Mouse (Mus musculus): ENCODE measurements around the gene Mxi1.
"Not testable (repeated sequence)": the region's sequence is repeated elsewhere in the genome, so short reads cannot be mapped to it uniquely, and the experiment has no call there.

The Mxi1 gene

DNA sequence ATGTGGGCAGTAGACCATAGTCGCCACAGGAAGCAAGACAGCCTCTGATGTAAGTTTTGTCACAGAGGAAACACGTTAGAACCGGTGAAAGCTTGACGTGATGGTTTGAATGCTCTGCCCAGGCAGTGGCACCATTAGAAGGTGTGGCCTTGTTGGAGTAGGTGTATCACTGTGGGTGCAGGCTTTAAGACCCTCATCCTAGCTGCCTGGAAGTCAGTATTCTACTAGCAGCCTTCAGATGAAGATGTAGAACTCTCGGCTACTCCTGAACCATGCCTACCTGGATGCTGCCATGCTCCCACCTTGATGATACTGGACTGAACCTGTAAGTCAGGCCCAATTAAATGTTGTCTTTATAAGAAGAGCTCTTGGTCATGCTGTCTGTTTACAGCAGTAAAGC lies 85.5 kb downstream of the Mxi1 start:
- not testable (repeated sequence) for DNase-seq (ENCODE audit: low read depth, low spot score)

DNA sequence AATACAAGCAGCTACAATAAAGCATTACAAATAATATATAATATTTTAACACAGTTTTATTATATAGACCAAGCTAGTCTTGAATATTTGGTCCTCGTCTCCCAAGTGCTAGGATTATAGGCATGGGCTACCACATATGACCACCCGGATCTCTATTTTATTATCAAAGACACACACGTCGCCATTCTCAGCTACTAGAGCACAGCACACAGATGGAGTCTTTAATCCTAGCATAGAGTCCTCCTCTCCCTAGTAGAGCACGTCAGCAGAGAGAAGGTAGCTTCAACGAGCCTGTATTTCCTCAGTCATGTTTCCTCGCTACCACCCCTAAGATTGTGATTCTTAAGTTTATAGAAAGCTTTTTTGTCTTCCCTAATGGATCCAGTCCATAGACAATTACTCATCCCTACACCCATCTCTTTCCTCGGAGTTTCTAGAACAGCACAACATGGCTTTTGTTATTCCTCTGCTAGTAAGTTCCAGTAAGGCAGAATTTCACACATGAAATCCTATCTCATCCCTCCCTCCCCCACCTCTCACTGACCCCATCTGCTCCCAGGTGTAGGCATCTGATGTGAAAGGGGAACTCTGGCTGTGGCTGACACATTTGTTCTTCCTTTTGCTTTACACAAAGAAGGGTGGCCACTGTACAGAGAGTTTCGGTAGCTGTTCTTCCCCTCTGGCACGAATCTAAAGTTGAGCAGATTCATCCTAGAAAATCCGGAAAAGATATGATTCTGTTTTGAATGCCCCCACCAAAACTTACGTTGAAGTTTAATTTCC lies 87.3 kb downstream of the Mxi1 start:
- no peak for DNase-seq (ENCODE audit: low read depth, low spot score)

DNA sequence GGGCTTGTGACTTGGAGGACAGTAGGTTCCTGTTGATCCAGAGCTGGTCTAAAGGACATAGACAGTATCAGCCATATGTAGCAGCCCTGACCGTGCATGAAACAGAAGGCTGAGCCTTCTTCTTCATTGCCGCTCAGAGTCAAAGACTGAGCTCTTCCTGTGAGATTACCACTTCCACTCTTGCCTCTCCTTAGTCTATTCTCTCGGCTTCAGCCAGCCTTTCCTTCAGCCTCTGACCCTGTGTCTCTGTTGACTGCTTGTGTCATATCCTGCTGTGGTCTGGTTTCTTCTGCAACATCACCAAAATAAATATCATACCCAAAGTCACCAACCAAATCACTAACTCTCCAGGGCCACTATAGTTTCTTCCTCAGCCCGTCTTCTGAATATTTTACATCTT lies 88.9 kb downstream of the Mxi1 start:
- DNase-seq (ENCODE audit: low read depth, low spot score): no peak

GRCm38 (mm10) chr19:53400332-53401110 lies 90.2 kb downstream of the Mxi1 start:
- no peak for DNase-seq (ENCODE audit: low read depth, low spot score)

DNA sequence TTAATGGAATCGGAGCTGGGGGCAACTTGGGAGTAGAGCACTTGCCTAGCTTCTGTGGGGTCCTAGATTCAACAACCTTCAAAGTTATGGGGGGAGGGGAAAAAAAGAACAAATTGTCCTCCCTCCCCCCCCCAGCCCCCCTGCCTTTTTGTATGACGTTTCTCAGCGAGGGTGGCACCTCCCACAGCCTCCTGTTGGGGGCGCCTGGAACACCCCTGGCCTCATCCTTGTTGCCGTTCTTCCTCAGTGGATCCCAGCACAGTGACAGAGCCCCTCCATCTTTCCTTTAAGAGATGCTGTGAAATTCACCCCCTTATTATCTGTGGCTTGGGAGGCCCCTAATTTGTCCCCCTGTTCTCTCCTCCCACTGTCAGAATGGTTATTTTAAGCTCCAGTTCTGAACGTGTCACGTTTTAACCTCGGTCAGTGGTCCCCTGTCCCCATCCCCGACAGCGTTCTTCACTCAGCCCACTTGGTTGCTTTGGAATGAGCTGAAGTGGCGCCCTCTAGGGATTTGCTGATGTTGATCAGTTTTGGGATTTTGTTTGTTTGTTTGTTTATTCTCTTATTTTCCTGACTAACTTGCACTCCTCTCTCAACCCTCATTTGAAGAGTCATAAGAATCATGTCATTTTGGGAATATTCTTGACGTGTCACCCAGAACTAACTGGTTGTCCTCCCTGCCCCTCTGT lies 92.6 kb downstream of the Mxi1 start:
- peak; percentile 56 for DNase-seq (ENCODE audit: low read depth, low spot score)

GRCm38 (mm10) chr19:53404219-53404836 lies 94.0 kb downstream of the Mxi1 start:
- no peak for DNase-seq (ENCODE audit: low read depth, low spot score)

DNA sequence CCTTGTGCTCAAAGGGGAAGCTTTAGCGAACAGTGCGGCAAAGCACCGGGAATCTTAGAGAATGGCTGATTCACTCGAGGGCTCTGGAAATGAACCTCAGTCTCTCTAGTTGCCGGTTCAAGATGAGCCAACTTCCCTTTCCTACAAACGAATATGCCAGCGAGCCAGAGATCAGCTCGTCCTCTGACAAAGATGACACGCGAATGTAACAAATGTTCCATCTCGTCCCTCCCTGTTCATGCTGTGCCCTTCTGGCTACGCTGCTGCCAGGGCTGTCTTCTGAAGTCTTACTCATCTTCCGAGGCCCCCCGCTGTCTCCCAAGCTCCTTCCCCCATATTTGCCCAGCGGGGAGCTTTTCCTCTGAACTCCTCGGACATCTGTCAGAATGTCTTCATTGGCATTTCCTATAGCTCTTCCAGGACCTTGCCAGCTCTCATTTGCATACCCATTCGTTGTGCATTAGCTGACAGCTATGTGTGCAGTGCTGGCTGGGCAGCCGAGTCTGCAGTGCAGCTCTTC lies 94.6 kb downstream of the Mxi1 start:
- DNase-seq (ENCODE audit: low read depth, low spot score): peak; percentile 71

DNA sequence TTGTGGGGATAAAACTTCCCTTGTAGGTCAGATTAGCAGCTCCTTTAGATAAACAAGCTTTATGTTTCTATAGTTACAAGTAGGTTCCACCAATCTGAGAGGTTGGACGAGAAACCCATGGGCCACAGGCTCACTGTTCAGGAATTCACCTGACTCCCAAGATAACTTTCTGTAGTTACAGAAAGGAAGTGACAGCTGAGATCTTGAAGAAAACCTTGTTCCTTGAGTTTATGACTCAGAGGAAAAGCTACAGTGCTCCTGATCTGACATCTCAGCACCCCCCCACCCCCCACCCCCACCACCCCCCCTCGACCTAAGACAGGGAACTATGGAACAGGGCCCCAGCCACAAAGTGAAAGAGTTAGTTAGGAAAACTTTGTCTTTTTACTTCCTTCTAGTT lies 95.5 kb downstream of the Mxi1 start:
- DNase-seq (ENCODE audit: low read depth, low spot score): no peak

DNA sequence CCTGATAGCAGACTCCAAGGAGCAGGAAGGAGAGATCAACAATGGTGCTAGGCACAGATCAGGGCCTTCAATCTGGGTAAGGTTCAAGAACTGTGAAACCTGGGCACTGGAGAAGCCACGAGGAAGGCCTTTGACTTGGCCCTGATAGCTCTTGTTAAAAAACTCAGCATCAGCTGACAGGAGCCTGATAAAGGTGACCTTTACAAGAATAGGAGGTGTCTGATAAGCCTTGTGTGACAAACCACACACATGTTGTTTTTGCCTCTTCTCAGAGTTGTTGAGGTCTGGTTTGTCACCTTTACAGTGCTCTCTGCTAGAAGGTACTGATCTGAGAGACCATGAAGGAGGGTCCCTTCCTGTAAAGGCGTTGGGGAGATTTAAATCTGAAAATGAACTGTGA lies 97.0 kb downstream of the Mxi1 start:
- no peak for DNase-seq (ENCODE audit: low read depth, low spot score)

DNA sequence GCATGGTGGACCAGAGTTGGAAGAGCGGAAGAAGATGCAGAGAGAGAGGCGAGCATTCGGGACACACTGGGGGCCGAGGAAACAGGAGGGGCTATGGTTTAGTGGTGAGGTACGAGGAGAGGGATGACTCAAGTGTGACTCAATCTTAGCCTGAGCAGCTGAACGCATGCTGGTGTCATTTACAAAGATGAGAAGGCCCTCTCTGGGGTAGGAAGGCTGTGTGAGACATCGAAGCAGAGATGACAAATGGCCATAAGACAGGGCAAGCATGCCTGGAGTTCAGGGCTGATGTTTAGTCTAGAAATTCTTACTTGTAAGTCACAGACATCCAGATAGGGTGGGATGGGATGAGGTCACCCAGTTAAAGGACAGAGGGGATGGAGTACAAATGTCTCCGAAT lies 98.1 kb downstream of the Mxi1 start:
- no peak for DNase-seq (ENCODE audit: low read depth, low spot score)

DNA sequence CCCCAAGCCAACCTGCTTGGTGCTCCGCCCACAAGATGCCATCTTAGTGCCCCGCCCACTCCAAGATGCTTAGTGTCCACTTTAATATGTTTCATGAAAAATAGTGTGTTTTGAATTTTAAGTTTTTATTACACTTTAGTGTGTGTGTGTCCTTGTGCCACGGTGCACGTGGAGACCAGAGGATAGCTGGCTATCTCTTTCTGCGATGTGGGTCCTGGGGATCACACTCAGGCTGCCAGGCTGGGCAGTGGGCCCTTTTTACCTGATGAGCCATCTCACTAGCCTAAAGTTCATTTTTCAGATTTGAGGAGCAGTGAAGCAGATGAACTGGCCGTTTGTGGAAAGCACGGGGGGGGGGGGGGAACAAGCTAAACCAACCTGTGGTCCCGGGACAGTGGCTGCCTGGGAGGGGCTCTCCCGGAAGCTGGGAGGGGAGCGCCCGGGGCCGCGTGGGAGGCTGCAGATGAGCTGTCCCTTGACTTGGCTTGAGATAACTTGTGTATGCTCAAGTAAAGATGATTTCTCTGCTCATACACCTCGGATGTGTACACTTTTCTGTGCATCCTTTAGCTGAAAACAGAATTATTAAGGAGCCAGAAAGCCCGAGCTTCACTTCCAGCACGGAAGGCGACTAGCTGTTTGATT lies 99.5 kb downstream of the Mxi1 start:
- DNase-seq (ENCODE audit: low read depth, low spot score): no peak

GRCm38 (mm10) chr19:53412149-53412848 lies 102.0 kb downstream of the Mxi1 start:
- peak; percentile 53 for DNase-seq (ENCODE audit: low read depth, low spot score)

GRCm38 (mm10) chr19:53413617-53414380 lies 103.5 kb downstream of the Mxi1 start:
- DNase-seq (ENCODE audit: low read depth, low spot score): peak; percentile 42

DNA sequence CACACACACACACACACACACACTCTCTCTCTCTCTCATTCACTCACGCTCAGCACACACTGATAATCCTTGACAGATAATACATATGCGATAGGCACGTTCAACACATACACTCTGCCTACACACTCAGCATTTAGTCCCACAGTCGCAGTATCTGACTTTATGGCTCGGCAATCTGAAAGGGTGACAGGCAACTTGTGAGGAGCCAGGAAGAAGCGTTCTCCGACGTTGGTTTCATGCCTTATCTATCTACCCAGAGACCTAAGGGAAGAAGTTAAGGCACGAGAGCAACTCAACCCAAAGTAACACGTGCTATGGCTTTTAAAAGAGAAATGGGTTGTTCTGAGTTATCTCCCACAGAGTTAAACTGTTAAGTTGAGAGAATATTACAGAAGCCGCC lies 104.3 kb downstream of the Mxi1 start:
- no peak for DNase-seq (ENCODE audit: low read depth, low spot score)

- DNase-seq (ENCODE audit: low read depth, low spot score): peak; percentile 46
Measured at GRCm38 (mm10) chr19:53415198-53415597, 104.9 kb downstream of the Mxi1 start.

DNA sequence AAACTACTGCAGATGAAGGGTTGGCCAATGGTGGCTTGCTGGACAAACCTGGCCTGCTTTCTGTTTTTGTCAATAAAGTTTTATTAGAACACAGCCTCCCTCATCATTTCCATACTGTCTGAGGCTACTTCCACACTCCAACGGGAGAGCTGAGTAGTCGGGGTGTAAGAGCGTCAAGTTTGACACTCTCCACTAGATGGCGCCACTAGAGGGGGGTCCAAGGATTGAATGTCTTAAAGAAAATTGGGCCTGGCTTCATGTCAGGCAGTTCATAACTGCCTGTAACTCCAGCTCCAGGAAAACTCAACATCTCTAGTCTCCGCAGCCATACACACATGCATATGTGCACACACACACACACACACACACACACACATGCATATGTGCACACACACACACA lies 109.5 kb downstream of the Mxi1 start:
- peak; percentile 94 for DNase-seq (ENCODE audit: low read depth, low spot score)

GRCm38 (mm10) chr19:53420924-53421582 lies 110.7 kb downstream of the Mxi1 start:
- peak; percentile 94 for DNase-seq (ENCODE audit: low read depth, low spot score)

DNA sequence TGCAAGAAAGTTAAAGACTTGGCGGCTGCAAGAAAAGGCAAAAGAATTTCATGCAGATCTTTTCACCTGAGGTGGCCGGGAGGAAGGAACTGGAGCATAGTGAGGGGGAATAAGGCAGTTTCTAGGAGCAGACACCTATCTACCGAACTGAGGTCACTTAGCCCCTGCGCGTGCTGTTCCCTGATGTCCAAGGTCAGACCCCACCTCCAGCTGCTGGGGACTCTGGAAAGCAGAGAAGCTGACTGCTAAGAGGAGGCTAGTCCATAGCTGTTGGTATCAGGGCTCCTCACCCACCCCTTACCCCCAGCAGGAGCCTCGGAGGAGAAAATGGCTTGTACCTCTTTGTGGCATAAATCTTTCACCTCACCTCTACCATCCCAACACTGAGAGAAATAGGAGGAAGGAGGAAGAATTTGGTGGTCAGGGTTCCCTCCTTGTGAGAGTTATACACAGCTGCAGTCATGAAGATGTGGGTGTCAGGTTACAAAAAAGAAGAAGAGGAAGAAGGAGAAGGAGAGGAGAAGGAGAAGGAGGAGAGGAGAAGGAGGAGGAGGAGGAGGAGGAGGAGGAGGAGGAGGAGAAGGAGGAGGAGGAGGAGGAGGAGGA lies 111.4 kb downstream of the Mxi1 start:
- no peak for DNase-seq (ENCODE audit: low read depth, low spot score)
